Mouse (Mus musculus): ENCODE measurements around the gene Iars2. TPM values are rescaled to one million over a fixed set of nuclear protein-coding genes. Genes with fewer than 3 reads are reported as not detected.
A peak's percentile ranks its signal among the peaks of the same experiment; 100 is the strongest.

The Iars2 gene
- polyA plus RNA-seq, 1 experiment: 21.6 TPM

DNA sequence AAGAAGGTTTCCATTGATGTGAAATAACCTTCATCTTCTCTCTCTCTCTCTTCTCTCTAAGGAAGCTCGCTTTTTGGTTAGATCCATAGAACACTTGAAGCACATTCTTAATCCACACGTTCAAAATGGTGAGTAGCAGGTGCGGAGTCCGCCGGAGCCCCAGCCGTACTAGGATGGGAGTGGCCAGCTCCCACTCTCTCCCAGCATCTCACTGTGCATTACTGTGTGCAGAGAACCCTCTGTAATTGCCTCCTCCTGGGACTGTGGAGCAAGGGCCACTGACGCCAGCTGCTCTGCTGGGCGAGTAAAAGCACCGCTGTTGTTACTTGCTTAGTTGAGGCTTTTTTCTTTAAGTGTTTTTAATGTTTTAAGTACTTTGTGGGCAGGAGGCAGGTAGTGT, 57.8 kb downstream of the Iars2 start:
- H3K4me3 ChIP-seq (replicated peaks; ENCODE audit: extremely low read depth, low read depth, low read length): no peak overlapping the region
- 97% methylated on average over 9 of the region's 9 CpGs for WGBS

DNA sequence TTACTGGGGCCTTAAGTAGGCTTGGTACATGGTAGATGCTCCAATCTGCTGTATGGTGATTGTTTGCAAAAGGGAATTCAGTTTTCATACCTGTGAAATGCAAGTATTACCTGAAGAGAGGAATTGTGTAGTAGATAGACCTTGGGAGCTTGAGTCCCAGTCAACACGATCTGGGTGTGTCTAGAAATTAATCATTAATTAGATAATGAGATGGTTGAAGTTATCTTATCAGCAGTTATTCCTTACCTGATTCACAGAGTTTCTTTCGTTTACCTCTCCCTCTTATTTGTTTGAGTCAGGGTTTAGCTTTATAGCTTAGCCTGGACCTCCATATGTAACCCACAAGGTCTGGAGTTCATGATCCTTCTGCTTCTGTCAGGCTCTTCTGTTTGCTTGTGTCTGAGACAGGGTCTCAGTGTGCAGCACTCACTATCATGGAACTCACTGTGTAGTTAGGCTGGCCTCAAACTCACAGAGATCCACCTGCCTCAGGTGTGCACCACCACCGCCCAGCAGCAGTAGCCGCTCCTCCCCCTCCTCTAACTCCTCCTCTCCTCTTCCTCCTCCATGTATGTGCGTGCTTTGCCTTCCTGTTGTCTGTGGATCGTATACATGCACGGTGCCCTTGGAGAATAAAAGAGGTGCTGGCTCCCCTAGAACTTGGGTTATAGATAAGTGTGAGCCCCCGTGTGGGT, 58.6 kb downstream of the Iars2 start:
- DNase-seq: no peak
- TF ChIP-seq POLR2A (IDR thresholded peaks at IDR 0.05; ENCODE audit: borderline replicate concordance, extremely low read depth, low read depth, low read length): no peak
- TF ChIP-seq CTCF (IDR thresholded peaks at IDR 0.05; ENCODE audit: insufficient read depth, low read length): no peak
- 86% methylated on average over 8 of the region's 8 CpGs for WGBS
- no peaks in the 10 kb centered on the region for H3K4me1 ChIP-seq (ENCODE audit: control insufficient read depth, insufficient read depth, low read length)
- no peak overlapping the region for H3K4me3 ChIP-seq (replicated peaks; ENCODE audit: extremely low read depth, low read depth, low read length)

More for the DNA sequence above, 57.8 kb downstream of the Iars2 start:
- no peaks in the 10 kb centered on the region for H3K4me1 ChIP-seq (ENCODE audit: control insufficient read depth, insufficient read depth, low read length)
- DNase-seq: no peak
- TF ChIP-seq CTCF (IDR thresholded peaks at IDR 0.05; ENCODE audit: insufficient read depth, low read length) (no peak), POLR2A (IDR thresholded peaks at IDR 0.05; ENCODE audit: borderline replicate concordance, extremely low read depth, low read depth, low read length) (no peak)

DNA sequence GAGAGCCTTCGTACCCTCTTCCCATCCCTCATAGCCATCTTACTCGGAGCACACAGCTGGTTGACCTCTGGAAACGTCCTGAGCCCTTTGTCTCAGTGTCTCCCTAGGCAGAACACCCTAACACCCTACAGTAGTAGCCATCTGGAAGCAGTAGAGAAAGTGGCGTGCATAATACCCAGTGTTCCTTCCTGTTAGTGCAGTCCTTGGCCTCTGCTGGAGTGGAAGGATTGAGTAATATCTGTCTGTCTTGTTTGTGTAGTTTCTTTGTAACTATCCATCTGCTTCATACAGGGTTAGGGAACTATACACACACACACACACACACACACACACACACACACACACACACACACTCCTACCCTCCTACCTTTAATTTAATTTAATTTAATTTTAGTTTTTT, 60.5 kb downstream of the Iars2 start:
- H3K4me3 ChIP-seq (replicated peaks; ENCODE audit: extremely low read depth, low read depth, low read length): no peak overlapping the region
- WGBS: 73% methylated on average over 4 of the region's 4 CpGs
- no peak for DNase-seq
- TF ChIP-seq POLR2A (IDR thresholded peaks at IDR 0.05; ENCODE audit: borderline replicate concordance, extremely low read depth, low read depth, low read length): no peak
- no peak for TF ChIP-seq CTCF (IDR thresholded peaks at IDR 0.05; ENCODE audit: insufficient read depth, low read length)
- no peaks in the 10 kb centered on the region for H3K4me1 ChIP-seq (ENCODE audit: control insufficient read depth, insufficient read depth, low read length)

DNA sequence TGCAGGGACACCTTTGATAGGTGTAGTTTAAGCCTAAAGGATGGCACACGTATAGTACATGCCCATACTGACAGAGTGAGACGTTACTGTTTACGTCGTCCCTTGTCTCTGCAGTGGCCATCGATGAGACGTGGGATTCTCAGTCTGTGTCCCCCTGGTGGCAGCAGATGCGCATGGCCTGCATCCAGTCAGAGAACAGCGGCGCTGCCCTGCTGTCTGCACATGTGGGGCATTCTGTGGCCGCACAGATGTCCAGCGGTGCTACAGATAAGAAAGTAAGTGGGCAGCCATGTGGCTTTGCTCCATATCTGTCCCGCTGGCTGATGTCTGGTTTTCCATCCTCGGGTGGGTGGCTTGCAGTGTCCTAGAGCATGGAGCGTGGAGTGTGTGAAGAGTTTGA, 66.6 kb downstream of the Iars2 start:
- DNase-seq: no peak

DNA sequence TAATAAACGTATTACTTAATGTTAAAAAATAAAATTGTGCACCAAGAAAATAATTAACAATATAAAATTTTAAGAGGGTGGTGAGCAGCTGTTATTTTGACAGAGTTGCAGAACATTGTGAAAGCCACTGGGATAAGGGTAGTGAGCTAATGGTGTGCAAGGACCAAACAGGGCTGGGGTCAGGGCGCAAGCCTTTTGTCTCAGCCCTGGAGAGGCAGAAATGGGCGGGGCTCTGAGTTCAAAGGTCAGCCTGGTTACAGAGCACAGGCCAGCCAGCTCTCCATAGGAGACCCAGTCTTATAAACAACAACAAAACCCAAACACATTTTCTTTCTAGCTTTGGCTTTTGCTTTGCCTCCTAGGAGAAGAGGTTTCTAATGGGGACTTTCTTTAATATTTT, 72.4 kb downstream of the Iars2 start:
- Histone ChIP-seq H3K4me3 (replicated peaks; ENCODE audit: extremely low read depth, low read depth, low read length) (no peak overlapping the region), H3K4me1 (ENCODE audit: control insufficient read depth, insufficient read depth, low read length) (no peaks in the 10 kb centered on the region)
- whole genome bisulfite sequencing: 58% methylated on average over 3 of the region's 3 CpGs
- TF ChIP-seq CTCF (IDR thresholded peaks at IDR 0.05; ENCODE audit: insufficient read depth, low read length) (no peak), POLR2A (IDR thresholded peaks at IDR 0.05; ENCODE audit: borderline replicate concordance, extremely low read depth, low read depth, low read length) (no peak)
- DNase-seq: no peak

More for the DNA sequence above, 66.6 kb downstream of the Iars2 start:
- no peaks in the 10 kb centered on the region for H3K4me1 ChIP-seq (ENCODE audit: control insufficient read depth, insufficient read depth, low read length)
- TF ChIP-seq CTCF (IDR thresholded peaks at IDR 0.05; ENCODE audit: insufficient read depth, low read length) (peak; percentile 55), POLR2A (IDR thresholded peaks at IDR 0.05; ENCODE audit: borderline replicate concordance, extremely low read depth, low read depth, low read length) (no peak)
- WGBS: 55% methylated on average over 14 of the region's 14 CpGs
- H3K4me3 ChIP-seq (replicated peaks; ENCODE audit: extremely low read depth, low read depth, low read length): no peak overlapping the region

DNA sequence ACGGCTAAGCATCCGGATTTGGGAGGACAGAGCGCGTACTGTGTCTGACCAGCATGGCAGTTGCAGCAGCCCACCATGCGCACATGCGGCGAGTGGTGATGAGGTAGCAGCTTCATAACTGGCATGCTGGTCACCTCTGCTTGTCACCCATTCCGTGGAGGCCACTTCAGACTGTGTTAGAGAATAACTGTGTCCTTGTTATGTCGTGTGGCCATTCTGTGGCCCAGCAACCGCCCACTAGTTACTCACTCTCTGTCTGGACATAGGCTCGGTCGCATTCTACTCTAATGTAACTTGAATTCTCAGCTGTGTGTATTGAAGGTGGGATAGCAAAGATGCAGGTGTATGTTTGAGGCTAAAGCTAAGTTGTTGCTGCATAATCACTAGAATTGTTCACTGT, 73.9 kb downstream of the Iars2 start:
- Histone ChIP-seq H3K4me3 (replicated peaks; ENCODE audit: extremely low read depth, low read depth, low read length) (no peak overlapping the region), H3K4me1 (ENCODE audit: control insufficient read depth, insufficient read depth, low read length) (no peaks in the 10 kb centered on the region)
- TF ChIP-seq POLR2A (IDR thresholded peaks at IDR 0.05; ENCODE audit: borderline replicate concordance, extremely low read depth, low read depth, low read length) (no peak), CTCF (IDR thresholded peaks at IDR 0.05; ENCODE audit: insufficient read depth, low read length) (no peak)
- WGBS: 94% methylated on average over 12 of the region's 12 CpGs
- no peak for DNase-seq

DNA sequence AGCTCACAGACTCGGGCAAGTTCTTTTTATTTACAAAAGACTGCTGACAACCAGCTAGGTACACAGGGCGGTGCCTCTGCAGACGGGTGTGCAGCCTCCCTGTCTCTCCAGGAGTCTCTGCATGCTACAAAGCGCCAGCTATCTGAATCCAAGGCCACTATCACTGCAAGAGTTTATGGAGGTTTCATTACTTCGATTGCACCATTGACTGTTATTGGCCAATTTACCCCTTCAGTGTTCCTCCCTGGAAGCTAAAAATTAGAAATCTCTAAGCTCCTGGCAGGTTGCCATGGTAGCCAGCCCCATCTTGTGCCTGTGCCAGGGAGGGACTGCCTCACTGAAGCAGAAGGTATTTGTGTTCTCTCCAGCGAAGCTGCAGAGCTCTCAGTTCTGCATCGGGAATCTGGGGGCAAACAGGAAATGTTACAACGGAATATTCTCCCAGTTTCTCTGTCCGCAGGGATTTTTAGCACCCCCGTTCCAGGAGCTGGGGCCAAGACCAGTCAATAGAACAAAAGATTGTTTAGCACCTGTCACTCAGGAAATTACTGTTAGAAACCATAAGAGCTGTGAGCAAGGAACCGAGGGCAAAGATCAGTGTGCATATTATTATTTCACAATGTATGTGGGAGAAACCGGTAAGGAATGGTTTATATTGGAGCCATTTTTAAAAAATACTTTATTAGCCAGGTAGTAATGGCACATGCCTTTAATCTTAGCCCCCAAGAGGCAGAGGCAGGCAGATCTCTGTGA, 75.9 kb downstream of the Iars2 start:
- Histone ChIP-seq H3K4me3 (replicated peaks; ENCODE audit: extremely low read depth, low read depth, low read length) (no peak overlapping the region), H3K4me1 (ENCODE audit: control insufficient read depth, insufficient read depth, low read length) (peaks cover 7% of the 10 kb centered on the region)
- DNase-seq: no peak
- WGBS: 46% methylated on average over 12 of the region's 12 CpGs
- no peak for TF ChIP-seq POLR2A (IDR thresholded peaks at IDR 0.05; ENCODE audit: borderline replicate concordance, extremely low read depth, low read depth, low read length)
- TF ChIP-seq CTCF (IDR thresholded peaks at IDR 0.05; ENCODE audit: insufficient read depth, low read length): no peak

DNA sequence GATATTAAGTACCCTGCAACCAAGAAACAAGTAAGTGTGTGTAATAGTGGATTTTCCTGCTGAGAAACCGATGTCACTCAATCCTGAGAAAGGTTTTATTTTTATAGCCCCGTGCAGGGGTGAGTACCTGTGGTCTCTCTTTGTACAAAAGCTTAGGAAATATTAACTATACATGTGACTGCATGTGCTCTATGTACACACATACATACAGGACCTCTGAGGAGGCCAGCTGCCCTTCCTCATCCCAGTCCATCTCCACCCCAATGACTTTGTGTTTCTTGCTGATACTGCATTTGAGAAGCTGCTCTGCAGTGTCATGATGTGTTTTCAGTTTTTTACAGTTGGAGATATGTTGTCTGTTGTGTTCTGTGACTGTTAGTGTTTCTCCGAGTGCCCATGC, 76.8 kb downstream of the Iars2 start:
- DNase-seq: no peak
- WGBS: 75% methylated on average over 3 of the region's 3 CpGs
- no peak overlapping the region for H3K4me3 ChIP-seq (replicated peaks; ENCODE audit: extremely low read depth, low read depth, low read length)
- H3K4me1 ChIP-seq (ENCODE audit: control insufficient read depth, insufficient read depth, low read length): peaks cover 7% of the 10 kb centered on the region
- TF ChIP-seq POLR2A (IDR thresholded peaks at IDR 0.05; ENCODE audit: borderline replicate concordance, extremely low read depth, low read depth, low read length) (no peak), CTCF (IDR thresholded peaks at IDR 0.05; ENCODE audit: insufficient read depth, low read length) (no peak)

DNA sequence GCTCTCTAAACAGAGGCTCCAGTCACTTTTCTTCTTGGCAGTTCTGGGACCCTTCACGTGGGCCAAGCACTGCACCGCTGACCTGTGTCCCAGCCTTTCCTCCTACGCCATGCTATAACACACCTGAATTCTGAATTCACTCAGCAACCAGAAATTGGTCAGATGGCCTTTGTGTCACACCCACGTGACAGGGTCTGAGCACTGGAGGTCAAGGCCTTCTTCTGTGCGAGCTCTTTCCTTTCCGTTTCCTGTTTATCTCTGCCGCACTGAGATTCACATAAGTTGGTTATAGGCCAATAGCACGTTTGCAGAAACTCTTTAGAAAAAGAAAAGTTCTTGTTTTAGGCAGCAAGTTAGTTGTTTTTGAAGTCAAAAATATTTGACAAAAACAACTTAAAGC, 80.5 kb downstream of the Iars2 start:
- H3K4me1 ChIP-seq (ENCODE audit: control insufficient read depth, insufficient read depth, low read length): peaks cover 7% of the 10 kb centered on the region
- DNase-seq: no peak
- H3K4me3 ChIP-seq (replicated peaks; ENCODE audit: extremely low read depth, low read depth, low read length): no peak overlapping the region
- 55% methylated on average over 8 of the region's 8 CpGs for WGBS
- TF ChIP-seq CTCF (IDR thresholded peaks at IDR 0.05; ENCODE audit: insufficient read depth, low read length) (no peak), POLR2A (IDR thresholded peaks at IDR 0.05; ENCODE audit: borderline replicate concordance, extremely low read depth, low read depth, low read length) (no peak)

Measured in lung, adult 2 months (tissue).